In the genomic region with DNA sequence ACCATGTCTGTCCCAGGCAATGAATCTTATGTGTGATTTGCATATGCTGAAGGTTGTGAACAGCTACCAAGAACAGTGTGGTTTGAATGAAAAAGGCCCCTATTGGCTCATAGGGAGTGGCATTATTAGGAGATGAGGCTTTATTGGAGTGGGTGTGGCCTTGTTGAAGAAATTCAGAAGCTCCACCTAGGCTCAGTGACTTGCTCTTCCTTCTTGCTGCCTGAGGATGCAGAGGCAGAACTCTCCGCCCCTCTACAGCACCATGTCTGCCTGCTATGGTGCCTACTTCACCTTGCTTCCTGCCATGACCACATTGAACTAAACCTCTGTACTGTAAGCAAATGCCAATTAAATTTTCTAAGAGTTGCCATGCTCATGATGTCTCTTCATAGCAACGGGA, we compare ENCODE assay signal across 15 mouse cellular contexts. TPM values are rescaled to one million over a fixed set of nuclear protein-coding genes. Genes with fewer than 3 reads are reported as not detected.
DNase-seq lines count a peak whose midpoint lies in the region; ATAC-seq and TF ChIP-seq lines count a peak whose summit lies in the region.
"Had no signal": no experiment of that assay in that cellular context is flagged by ENCODE, and none has a peak within 500 bp of the region (broad histone marks: within the 10 kb centered on the region; RNA-seq: fewer than 3 reads in every experiment).

No protein-coding gene starts in this region.

- WGBS in stomach, embryonic 15.5 days = 81% methylated on average over 2 of the region's 2 CpGs
- 82% methylated on average over 2 of the region's 2 CpGs for whole genome bisulfite sequencing in stomach, postnatal 0 days
- 60% methylated on average over 2 of the region's 2 CpGs for WGBS in liver, embryonic 14.5 days (ENCODE audit: insufficient replicate concordance)
- 92% methylated on average over 2 of the region's 2 CpGs for WGBS in midbrain, embryonic 14.5 days

- no peak for TF ChIP-seq CTCF in stomach, postnatal 0 days (IDR thresholded peaks at IDR 0.05; ENCODE audit: low read depth)
- peak; percentile 33 for TF ChIP-seq CTCF in liver, embryonic 14.5 days (IDR thresholded peaks at IDR 0.05; ENCODE audit: low read depth)

- H3K4me2 ChIP-seq in stomach, embryonic 15.5 days = no peak overlapping the region
- H3K4me2 ChIP-seq in stomach, postnatal 0 days (replicated peaks; ENCODE audit: low read depth) = no peak overlapping the region
- H3K4me2 ChIP-seq in liver, embryonic 14.5 days (ENCODE audit: low read depth) = peak overlapping the region; percentile 88
- H3K4me2 ChIP-seq in midbrain, embryonic 14.5 days (ENCODE audit: low read length) = no peak overlapping the region

- DNase-seq in stomach, postnatal 0 days (ENCODE audit: low spot score) = no peak
- peak; percentile 78 for DNase-seq in c-Kit-negative CD71-positive TER-119-positive erythroid progenitor cells, embryonic 14.5 days (ENCODE audit: low read depth, low spot score)
- DNase-seq in liver, embryonic 14.5 days (ENCODE audit: low read depth in 3 of 3, low spot score in 3 of 3) = peak; percentile 81 to 83 (median 82)
- no peak for DNase-seq in left cerebral cortex, adult 9 months (ENCODE audit: low spot score in 2 of 2)
- DNase-seq in adrenal gland, postnatal 25 days = no peak
- DNase-seq in adrenal gland, postnatal 4 days (ENCODE audit: low spot score in 2 of 2) = no peak
- no peak for DNase-seq in midbrain, embryonic 14.5 days
- DNase-seq: adrenal gland, postnatal 14 days; cerebellum, adult 9-10 months; kidney, postnatal 36 days had no signal

- no peaks in the 10 kb centered on the region for H3K36me3 ChIP-seq in stomach, embryonic 15.5 days
- H3K36me3 ChIP-seq in stomach, postnatal 0 days (ENCODE audit: control insufficient read depth, insufficient read depth, low read length) = 0 out of 2 replicates have a peak, but pooled peaks cover under 1% of the 10 kb centered on the region
- no peaks in the 10 kb centered on the region; the same call in 1 of the 2 replicates for H3K36me3 ChIP-seq in liver, embryonic 14.5 days (replicated peaks; ENCODE audit: control insufficient read depth, insufficient read depth, low read depth)
- no peaks in the 10 kb centered on the region for H3K36me3 ChIP-seq in midbrain, embryonic 14.5 days (ENCODE audit: control insufficient read depth, insufficient read depth, low read length)
- H3K36me3 ChIP-seq: hindbrain, embryonic 15.5 days; midbrain, embryonic 15.5 days; neural tube, embryonic 15.5 days had no signal

- peak; percentile 33; the same call in 1 of the 2 replicates for ATAC-seq in stomach, embryonic 15.5 days (ENCODE audit: insufficient read depth, low FRiP score, low read depth)
- ATAC-seq in stomach, postnatal 0 days (ENCODE audit: low FRiP score, low TSS enrichment) = no peak
- peak; percentile 59 for ATAC-seq in liver, embryonic 14.5 days (ENCODE audit: insufficient read depth)
- no peak for ATAC-seq in midbrain, embryonic 14.5 days (ENCODE audit: low FRiP score, low TSS enrichment)
- ATAC-seq: midbrain, embryonic 15.5 days had no signal

- TF ChIP-seq EP300 in stomach, postnatal 0 days (optimal IDR thresholded peaks at IDR 0.05) = no peak
- no peak for TF ChIP-seq EP300 in liver, embryonic 14.5 days (IDR thresholded peaks at IDR 0.05; ENCODE audit: low read depth)

- H3K4me3 ChIP-seq in stomach, embryonic 15.5 days (replicated peaks) = no peak overlapping the region
- H3K4me3 ChIP-seq in stomach, postnatal 0 days (ENCODE audit: low read depth, low read length) = no peak overlapping the region
- H3K4me3 ChIP-seq in liver, embryonic 14.5 days (ENCODE audit: insufficient read depth in 1 of 2, low read depth in 2 of 2, low read length in 2 of 2) = no peak overlapping the region
- H3K4me3 ChIP-seq in midbrain, embryonic 14.5 days (replicated peaks; ENCODE audit: low read depth, low read length) = no peak overlapping the region
- H3K4me3 ChIP-seq: lung, embryonic 15.5 days had no signal

- H3K9me3 ChIP-seq in stomach, embryonic 15.5 days = no peaks in the 10 kb centered on the region
- H3K9me3 ChIP-seq in stomach, postnatal 0 days (ENCODE audit: control insufficient read depth, low read length) = no peaks in the 10 kb centered on the region
- no peaks in the 10 kb centered on the region for H3K9me3 ChIP-seq in liver, embryonic 14.5 days (ENCODE audit: control insufficient read depth, low read length)
- H3K9me3 ChIP-seq in midbrain, embryonic 14.5 days (ENCODE audit: control insufficient read depth, low read length) = no peaks in the 10 kb centered on the region
- H3K9me3 ChIP-seq: hindbrain, embryonic 15.5 days; lung, embryonic 15.5 days; midbrain, embryonic 15.5 days; neural tube, embryonic 15.5 days had no signal

- H3K9ac ChIP-seq in stomach, embryonic 15.5 days = no peak overlapping the region
- H3K9ac ChIP-seq in stomach, postnatal 0 days (ENCODE audit: low read length) = no peak overlapping the region
- H3K9ac ChIP-seq in liver, embryonic 14.5 days (replicated peaks) = peak overlapping the region; percentile 23; the same call in 1 of the 2 replicates
- H3K9ac ChIP-seq in midbrain, embryonic 14.5 days (replicated peaks; ENCODE audit: low read length) = no peak overlapping the region
- H3K9ac ChIP-seq: lung, embryonic 15.5 days had no signal

- no peak overlapping the region for H3K27ac ChIP-seq in stomach, embryonic 15.5 days
- H3K27ac ChIP-seq in stomach, postnatal 0 days (replicated peaks) = no peak overlapping the region
- H3K27ac ChIP-seq in liver, embryonic 14.5 days = peak overlapping the region; percentile 84
- H3K27ac ChIP-seq in midbrain, embryonic 14.5 days (replicated peaks; ENCODE audit: low read depth, low read length) = no peak overlapping the region
- H3K27ac ChIP-seq: lung, embryonic 15.5 days; midbrain, embryonic 15.5 days had no signal

- no peaks in the 10 kb centered on the region for H3K27me3 ChIP-seq in stomach, embryonic 15.5 days (replicated peaks)
- H3K27me3 ChIP-seq in stomach, postnatal 0 days (ENCODE audit: control insufficient read depth, insufficient read depth, low read length) = no peaks in the 10 kb centered on the region
- no peaks in the 10 kb centered on the region for H3K27me3 ChIP-seq in liver, embryonic 14.5 days (ENCODE audit: control insufficient read depth, insufficient read depth, low read length)
- no peaks in the 10 kb centered on the region for H3K27me3 ChIP-seq in midbrain, embryonic 14.5 days (ENCODE audit: control insufficient read depth, insufficient read depth, low read length)
- H3K27me3 ChIP-seq: hindbrain, embryonic 15.5 days; lung, embryonic 15.5 days; midbrain, embryonic 15.5 days; neural tube, embryonic 15.5 days had no signal

- H3K4me1 ChIP-seq in stomach, embryonic 15.5 days = peaks cover 16% of the 10 kb centered on the region
- peaks cover 6% of the 10 kb centered on the region; the same call in 1 of the 2 replicates for H3K4me1 ChIP-seq in stomach, postnatal 0 days (replicated peaks; ENCODE audit: control insufficient read depth, insufficient read depth)
- peaks cover 31 to 37% of the 10 kb centered on the region in 2 experiments for H3K4me1 ChIP-seq in liver, embryonic 14.5 days (replicated peaks; ENCODE audit: control insufficient read depth in 2 of 2, insufficient read depth in 2 of 2, low read length in 1 of 2)
- peaks cover 10% of the 10 kb centered on the region; the same call in 1 of the 2 replicates for H3K4me1 ChIP-seq in midbrain, embryonic 14.5 days (ENCODE audit: control insufficient read depth, insufficient read depth, low read length)

RNA-seq across cellular contexts. Expression of a gene that starts 1.3 kb away (rescaled TPM):
- polyA plus RNA-seq in stomach, embryonic 15.5 days (2015; fragmentation: Nextera tagmentation; extraction: Ambion mirVana) = 19.6 and 20.5 TPM in 2 replicates
- 14.7 and 17.3 TPM in 2 replicates for polyA plus RNA-seq in stomach, postnatal 0 days (2015; fragmentation: Nextera tagmentation; extraction: Ambion mirVana)
- 25.9 and 31.5 TPM in 2 replicates for polyA plus RNA-seq in liver, embryonic 14.5 days (2012; rRNA removed)
- 25.9 and 27.4 TPM in 2 replicates for polyA plus RNA-seq in liver, embryonic 14.5 days (2014; fragmentation: Nextera tagmentation; extraction: Ambion mirVana)
- 44.2 and 45.9 TPM in 2 replicates for total RNA-seq in adrenal gland, postnatal 25 days (2021)
- 10 to 100 TPM; 33.9 to 35.8 TPM for total RNA-seq in adrenal gland, postnatal 4 days (2021)
- polyA plus RNA-seq in midbrain, embryonic 14.5 days (2014; fragmentation: Nextera tagmentation; extraction: Ambion mirVana) = 3.8 and 6.8 TPM in 2 replicates

RNA-seq across cellular contexts. Expression of a gene that starts 25.7 kb away (rescaled TPM):
- polyA plus RNA-seq in stomach, embryonic 15.5 days (2015; fragmentation: Nextera tagmentation; extraction: Ambion mirVana) = 23.2 and 23.7 TPM in 2 replicates
- polyA plus RNA-seq in stomach, postnatal 0 days (2015; fragmentation: Nextera tagmentation; extraction: Ambion mirVana) = 22.0 and 24.6 TPM in 2 replicates
- polyA plus RNA-seq in liver, embryonic 14.5 days (2012; rRNA removed) = 19.5 and 20.0 TPM in 2 replicates
- 13.1 and 17.0 TPM in 2 replicates for polyA plus RNA-seq in liver, embryonic 14.5 days (2014; fragmentation: Nextera tagmentation; extraction: Ambion mirVana)
- 18.6 and 24.5 TPM in 2 replicates for total RNA-seq in adrenal gland, postnatal 25 days (2021)
- total RNA-seq in adrenal gland, postnatal 4 days (2021) = 10 to 100 TPM; 23.9 to 24.8 TPM
- 32.5 and 34.3 TPM in 2 replicates for polyA plus RNA-seq in midbrain, embryonic 14.5 days (2014; fragmentation: Nextera tagmentation; extraction: Ambion mirVana)

RNA-seq across cellular contexts. Expression of a gene that starts 29.7 kb away (rescaled TPM):
- polyA plus RNA-seq in stomach, embryonic 15.5 days (2015; fragmentation: Nextera tagmentation; extraction: Ambion mirVana) = 35.6 and 39.5 TPM in 2 replicates
- 28.3 and 32.4 TPM in 2 replicates for polyA plus RNA-seq in stomach, postnatal 0 days (2015; fragmentation: Nextera tagmentation; extraction: Ambion mirVana)
- 9.5 and 14.3 TPM in 2 replicates for polyA plus RNA-seq in liver, embryonic 14.5 days (2012; rRNA removed)
- polyA plus RNA-seq in liver, embryonic 14.5 days (2014; fragmentation: Nextera tagmentation; extraction: Ambion mirVana) = 24.3 and 26.9 TPM in 2 replicates
- 65.7 and 72.4 TPM in 2 replicates for total RNA-seq in adrenal gland, postnatal 25 days (2021)
- 10 to 100 TPM; 60.4 to 69.5 TPM for total RNA-seq in adrenal gland, postnatal 4 days (2021)
- polyA plus RNA-seq in midbrain, embryonic 14.5 days (2014; fragmentation: Nextera tagmentation; extraction: Ambion mirVana) = 26.4 and 34.9 TPM in 2 replicates

RNA-seq across cellular contexts. Expression of a gene that starts 45.5 kb away (rescaled TPM):
- 5.7 TPM in 2 replicates for polyA plus RNA-seq in stomach, embryonic 15.5 days (2015; fragmentation: Nextera tagmentation; extraction: Ambion mirVana)
- polyA plus RNA-seq in stomach, postnatal 0 days (2015; fragmentation: Nextera tagmentation; extraction: Ambion mirVana) = 2.5 and 2.9 TPM in 2 replicates
- polyA plus RNA-seq in liver, embryonic 14.5 days (2012; rRNA removed) = 2.2 TPM in 2 replicates
- polyA plus RNA-seq in liver, embryonic 14.5 days (2014; fragmentation: Nextera tagmentation; extraction: Ambion mirVana) = 1.3 and 1.4 TPM in 2 replicates
- total RNA-seq in adrenal gland, postnatal 25 days (2021) = 5.0 and 7.6 TPM in 2 replicates
- total RNA-seq in adrenal gland, postnatal 4 days (2021) = 1 to 10 TPM; 5.8 to 6.7 TPM
- 11.3 and 14.1 TPM in 2 replicates for polyA plus RNA-seq in midbrain, embryonic 14.5 days (2014; fragmentation: Nextera tagmentation; extraction: Ambion mirVana)

RNA-seq across cellular contexts. Expression of a gene that starts 45.8 kb away (rescaled TPM):
- polyA plus RNA-seq in stomach, embryonic 15.5 days (2015; fragmentation: Nextera tagmentation; extraction: Ambion mirVana) = 57.6 and 62.6 TPM in 2 replicates
- polyA plus RNA-seq in stomach, postnatal 0 days (2015; fragmentation: Nextera tagmentation; extraction: Ambion mirVana) = 38.7 and 39.5 TPM in 2 replicates
- 156 and 166 TPM in 2 replicates for polyA plus RNA-seq in liver, embryonic 14.5 days (2012; rRNA removed)
- polyA plus RNA-seq in liver, embryonic 14.5 days (2014; fragmentation: Nextera tagmentation; extraction: Ambion mirVana) = 184 and 209 TPM in 2 replicates
- 8.3 and 10.8 TPM in 2 replicates for total RNA-seq in adrenal gland, postnatal 25 days (2021)
- 10 to 100 TPM; 28.8 to 40.0 TPM for total RNA-seq in adrenal gland, postnatal 4 days (2021)
- polyA plus RNA-seq in midbrain, embryonic 14.5 days (2014; fragmentation: Nextera tagmentation; extraction: Ambion mirVana) = 16.4 and 31.5 TPM in 2 replicates

Comparison
In these comparisons a context has a peak if more than half of its experiments do, and no peak if none do; other contexts are left out.
1. ATAC-seq: peak in stomach, embryonic 15.5 days (single experiment) and liver, embryonic 14.5 days (single experiment); none in stomach, postnatal 0 days (single experiment) and midbrain, embryonic 14.5 days (single experiment).
2. DNase-seq: peak in c-Kit-negative CD71-positive TER-119-positive erythroid progenitor cells, embryonic 14.5 days (single experiment) and liver, embryonic 14.5 days (3 of 3); none in stomach, postnatal 0 days (single experiment), left cerebral cortex, adult 9 months (0 of 2), adrenal gland, postnatal 25 days (single experiment), adrenal gland, postnatal 4 days (0 of 2) and midbrain, embryonic 14.5 days (single experiment).